Mouse (Mus musculus) liver, postnatal 0 days (tissue): ENCODE measurements around the gene Rps6ka5.

Experiments used
- CTCF ChIP-seq: sonication (generic); IDR thresholded peaks from 2 replicates; pipeline ENCODE4 v1.5.1; 2016; ENCODE audit warnings: antibody characterized with exemption, low read depth
- EP300 ChIP-seq: IDR thresholded peaks from 2 replicates; pipeline ENCODE4 v1.6.1; 2016; ENCODE audit warnings: antibody characterized with exemption, low read depth, mild to moderate bottlenecking

DNA sequence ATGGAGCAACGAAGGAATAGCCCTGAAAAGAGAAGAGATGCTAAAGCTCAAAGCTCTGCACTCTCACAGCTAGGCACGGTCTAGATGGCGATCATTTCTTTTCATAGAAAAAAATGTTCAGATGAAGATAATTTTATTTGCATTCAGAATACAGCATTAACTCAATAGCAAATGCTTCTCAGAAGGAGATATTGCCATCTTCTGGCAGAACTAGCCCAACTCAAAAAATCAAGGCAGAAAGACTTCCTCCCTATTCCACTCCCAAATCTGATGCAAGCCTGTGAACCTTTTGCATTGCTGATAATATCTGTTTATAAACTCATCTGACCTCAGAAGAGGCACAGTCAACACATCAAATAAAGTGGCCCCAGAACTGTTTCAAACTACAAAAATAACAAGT, 151.0 kb downstream of the Rps6ka5 start:
- TF ChIP-seq EP300 (no peak), CTCF (peak; percentile 41)
